Mouse (Mus musculus) hindbrain, postnatal 0 days (tissue): ENCODE data around the gene Cux1. TPM values are rescaled to one million over a fixed set of nuclear protein-coding genes. Genes with fewer than 3 reads are reported as not detected.

Experiments used
- ATAC-seq: fragments of 200-750 bp; cut with Nextera tagmentation; 2 replicates; pipeline ENCODE4 v1.8.0; 2017; ENCODE audit warnings: mild to moderate bottlenecking, moderate TSS enrichment, moderate library complexity
- DNase-seq: peaks from one replicate; pipeline ENCODE4 v3.0.0-alpha.2; 2015; ENCODE audit warnings: low spot score
- H3K27ac ChIP-seq: fragments of 300-500 bp; sonication (generic); 2 replicates; pipeline ENCODE4 v1.5.1; 2014; ENCODE audit warnings: mild to moderate bottlenecking
- H3K27me3 ChIP-seq: fragments of 300-500 bp; sonication (generic); 2 replicates; pipeline ENCODE4 v1.6.1; 2014; ENCODE audit warnings: low read length, mixed read lengths; ENCODE audit not compliant: insufficient read depth
- H3K36me3 ChIP-seq: fragments of 300-500 bp; sonication (generic); 2 replicates; pipeline ENCODE4 v1.6.1; 2014; ENCODE audit warnings: low read length, mixed read lengths; ENCODE audit not compliant: insufficient read depth
- H3K4me1 ChIP-seq: fragments of 300-500 bp; sonication (generic); 2 replicates; pipeline ENCODE4 v1.6.1; 2014; ENCODE audit warnings: antibody characterized with exemption, low read length, mixed read lengths; ENCODE audit not compliant: insufficient read depth
- H3K4me2 ChIP-seq: fragments of 300-500 bp; sonication (generic); 2 replicates; pipeline ENCODE4 v1.6.1; 2014; ENCODE audit warnings: low read depth, mild to moderate bottlenecking, low read length, moderate library complexity, mixed read lengths
- H3K4me3 ChIP-seq: fragments of 300-500 bp; sonication (generic); 2 replicates; pipeline ENCODE4 v1.5.1; 2014; ENCODE audit warnings: low read length
- H3K9ac ChIP-seq: fragments of 300-500 bp; sonication (generic); replicated peaks from 2 replicates; pipeline ENCODE4 v1.6.1; 2014; ENCODE audit warnings: mild to moderate bottlenecking, low read length, moderate library complexity, mixed read lengths
- H3K9me3 ChIP-seq: fragments of 300-500 bp; sonication (generic); 2 replicates; pipeline ENCODE4 v1.6.1; 2016; ENCODE audit warnings: low read length, mixed read lengths
- CTCF ChIP-seq: IDR thresholded peaks from 2 replicates; pipeline ENCODE4 v1.5.1; 2016; ENCODE audit warnings: antibody characterized with exemption, control low read depth, low read depth
- WGBS: fragments of 180-500 bp; shearing (Covaris S2); extraction: QIAGEN DNeasy Blood & Tissue Kit; methylation state at CpG from one replicate; pipeline ENCODE4 v1.1.7; 2014; 5-methylcytosine and 5-hydroxymethylcytosine counted together
- polyA plus RNA-seq: library from polyadenylated mRNA; unstranded; fragments of >200 nt; fragmentation: Nextera tagmentation; extraction: Ambion mirVana; gene quantifications from 2 replicates; pipeline ENCODE4 v1.2.1, GENCODE M21; 2015
- total RNA-seq: library from RNA; depleted of rRNA; stranded (reverse); fragments of >200 nt; gene quantifications from 2 replicates; pipeline ENCODE4 v1.2.3, GENCODE M21; 2014

Gene Cux1
- total and polyA plus RNA-seq, 2 experiments from 2014 or later = 86.3 to 137 TPM

GRCm38 (mm10) chr5:136487397-136488093 lies 79.7 kb downstream of the Cux1 start:
- no peak for TF ChIP-seq CTCF
- Histone ChIP-seq H3K9ac (no peak overlapping the region), H3K27me3 (no peaks in the 10 kb centered on the region), H3K4me1 (peaks cover 20% of the 10 kb centered on the region), H3K27ac (peak overlapping the region; percentile 16; the same call in 1 of the 2 replicates), H3K9me3 (no peaks in the 10 kb centered on the region), H3K4me3 (no peak overlapping the region), H3K36me3 (peaks cover 4% of the 10 kb centered on the region; the same call in 1 of the 2 replicates), H3K4me2 (no peak overlapping the region)
- DNase-seq (no peak), ATAC-seq (no peak)
- WGBS = 59% methylated on average over 11 of the region's 11 CpGs

- WGBS = 65% methylated on average over 3 of the region's 3 CpGs
- Histone ChIP-seq H3K4me2 (no peak overlapping the region), H3K4me3 (no peak overlapping the region), H3K9ac (no peak overlapping the region), H3K27me3 (no peaks in the 10 kb centered on the region), H3K27ac (no peak overlapping the region; the same call in 1 of the 2 replicates), H3K36me3 (peaks cover 4% of the 10 kb centered on the region; the same call in 1 of the 2 replicates), H3K4me1 (peaks cover 20% of the 10 kb centered on the region), H3K9me3 (no peaks in the 10 kb centered on the region)
- ATAC-seq (peak; percentile 49; the same call in 1 of the 2 replicates), DNase-seq (peak; percentile 45)
- no peak for TF ChIP-seq CTCF
Measured at GRCm38 (mm10) chr5:136486401-136486800, 80.9 kb downstream of the Cux1 start.

GRCm38 (mm10) chr5:136485397-136485796 lies 81.9 kb downstream of the Cux1 start:
- DNase-seq (no peak), ATAC-seq (no peak)
- WGBS = 90% methylated on average over 6 of the region's 6 CpGs
- Histone ChIP-seq H3K27me3 (no peaks in the 10 kb centered on the region), H3K9me3 (no peaks in the 10 kb centered on the region), H3K27ac (no peak overlapping the region), H3K9ac (no peak overlapping the region), H3K4me1 (peaks cover 20% of the 10 kb centered on the region), H3K36me3 (peaks cover 4% of the 10 kb centered on the region; the same call in 1 of the 2 replicates), H3K4me2 (no peak overlapping the region), H3K4me3 (no peak overlapping the region)
- no peak for TF ChIP-seq CTCF

GRCm38 (mm10) chr5:136482434-136482833 lies 84.9 kb downstream of the Cux1 start:
- Histone ChIP-seq H3K9ac (no peak overlapping the region), H3K36me3 (peaks cover 4% of the 10 kb centered on the region; the same call in 1 of the 2 replicates), H3K27me3 (no peaks in the 10 kb centered on the region), H3K4me3 (no peak overlapping the region), H3K9me3 (no peaks in the 10 kb centered on the region), H3K27ac (no peak overlapping the region), H3K4me1 (peaks cover 5% of the 10 kb centered on the region; the same call in 1 of the 2 replicates), H3K4me2 (no peak overlapping the region)
- TF ChIP-seq CTCF = no peak
- no peak for ATAC-seq
- 90% methylated on average over 1 of the region's 1 CpGs for WGBS
- DNase-seq = no peak

DNA sequence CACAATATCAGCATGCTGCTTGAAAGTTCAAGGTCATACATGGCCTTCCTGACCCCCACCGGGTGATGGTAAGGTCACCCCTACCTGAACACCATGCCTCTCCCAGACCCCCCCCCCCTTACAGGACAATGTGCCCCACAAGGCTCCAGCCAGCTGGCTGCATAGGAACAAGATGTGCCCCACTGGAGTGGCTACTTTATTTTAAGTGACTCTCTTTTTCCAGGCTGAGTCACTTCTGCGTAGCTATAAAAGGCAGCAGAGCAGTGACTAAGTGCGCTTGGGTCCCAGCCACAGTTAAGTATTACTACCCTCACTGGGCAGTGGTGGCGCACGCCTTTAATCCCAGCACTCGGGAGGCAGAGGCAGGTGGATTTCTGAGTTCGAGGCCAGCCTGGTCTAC lies 86.7 kb downstream of the Cux1 start:
- H3K9ac ChIP-seq = no peak overlapping the region
- peaks cover 4% of the 10 kb centered on the region; the same call in 1 of the 2 replicates for H3K36me3 ChIP-seq
- 94% methylated on average over 7 of the region's 7 CpGs for WGBS
- TF ChIP-seq CTCF = no peak
- H3K9me3 ChIP-seq = no peaks in the 10 kb centered on the region
- H3K4me3 ChIP-seq = no peak overlapping the region
- no peak for DNase-seq
- H3K4me1 ChIP-seq = no peaks in the 10 kb centered on the region
- no peak overlapping the region for H3K27ac ChIP-seq
- no peak overlapping the region for H3K4me2 ChIP-seq
- ATAC-seq = no peak
- H3K27me3 ChIP-seq = no peaks in the 10 kb centered on the region

GRCm38 (mm10) chr5:136479801-136480200 lies 87.5 kb downstream of the Cux1 start:
- ATAC-seq = no peak
- H3K4me2 ChIP-seq = no peak overlapping the region
- no peak overlapping the region for H3K27ac ChIP-seq
- 87% methylated on average over 4 of the region's 4 CpGs for WGBS
- H3K27me3 ChIP-seq = no peaks in the 10 kb centered on the region
- H3K4me3 ChIP-seq = no peak overlapping the region
- H3K36me3 ChIP-seq = peaks cover 3% of the 10 kb centered on the region; the same call in 1 of the 2 replicates
- no peak for DNase-seq
- H3K4me1 ChIP-seq = no peaks in the 10 kb centered on the region
- TF ChIP-seq CTCF = no peak
- H3K9ac ChIP-seq = no peak overlapping the region
- no peaks in the 10 kb centered on the region for H3K9me3 ChIP-seq

DNA sequence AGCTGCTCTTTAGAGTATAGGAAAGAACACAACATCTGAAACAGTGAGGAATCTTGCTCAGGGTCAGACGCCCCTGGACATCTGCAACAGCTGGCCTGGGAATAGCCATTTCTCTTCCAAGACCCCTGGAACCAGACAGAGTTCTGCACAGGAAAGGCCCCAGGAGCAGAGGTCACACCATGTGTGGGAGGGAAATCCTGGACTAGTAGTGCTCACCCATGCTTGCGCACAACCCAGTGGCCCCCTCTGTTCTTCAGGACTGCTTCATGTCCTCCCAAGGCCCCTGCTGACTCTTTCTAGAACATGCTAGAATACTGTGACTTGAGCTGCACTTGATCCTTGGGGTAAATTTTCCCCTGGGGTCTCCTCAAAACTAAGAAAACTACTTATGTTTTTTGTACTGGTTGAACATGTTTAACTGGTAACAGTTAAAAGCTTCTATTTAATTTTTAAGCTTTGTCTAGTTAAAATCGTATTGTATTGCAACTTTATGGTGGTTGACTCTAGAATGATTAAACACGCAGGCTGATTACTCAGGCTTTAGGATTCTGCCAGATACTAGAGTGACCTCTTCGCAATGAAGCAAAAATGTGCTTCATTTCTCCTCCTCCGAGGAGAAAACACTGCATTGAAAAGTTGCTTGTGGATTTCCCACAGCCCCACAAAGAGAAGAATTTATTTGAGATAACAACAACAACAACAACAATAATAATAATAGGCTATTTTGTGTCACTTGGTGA lies 88.1 kb downstream of the Cux1 start:
- H3K4me3 ChIP-seq = no peak overlapping the region
- no peak overlapping the region for H3K4me2 ChIP-seq
- ATAC-seq (no peak), DNase-seq (no peak)
- no peaks in the 10 kb centered on the region; the same call in 1 of the 2 replicates for H3K36me3 ChIP-seq
- no peaks in the 10 kb centered on the region for H3K27me3 ChIP-seq
- H3K9ac ChIP-seq = no peak overlapping the region
- no peaks in the 10 kb centered on the region for H3K4me1 ChIP-seq
- H3K9me3 ChIP-seq = no peaks in the 10 kb centered on the region
- 88% methylated on average over 6 of the region's 6 CpGs for WGBS
- H3K27ac ChIP-seq = no peak overlapping the region
- TF ChIP-seq CTCF = no peak
